Comparison of ENCODE assay signal across 9 mouse cellular contexts in genomic region chr3:87749036-87749435, GRCm38 (mm10). TPM values are rescaled to one million over a fixed set of nuclear protein-coding genes. Genes with fewer than 3 reads are reported as not detected.
DNase-seq lines count a peak whose midpoint lies in the region; ATAC-seq and TF ChIP-seq lines count a peak whose summit lies in the region.
"Had no signal": no experiment of that assay in that cellular context is flagged by ENCODE, and none has a peak within 500 bp of the region (broad histone marks: within the 10 kb centered on the region; RNA-seq: fewer than 3 reads in every experiment).

No protein-coding gene starts in this region.

- no peak overlapping the region for H3K9ac ChIP-seq in kidney, embryonic 16.5 days (replicated peaks; ENCODE audit: low read length)
- H3K9ac ChIP-seq in ES-Bruce4 (ENCODE audit: low read depth, poor library complexity, severe bottlenecking) = no peak overlapping the region
- H3K9ac ChIP-seq: midbrain, embryonic 12.5 days had no signal

- no peak for TF ChIP-seq POLR2A in ES-Bruce4 (IDR thresholded peaks at IDR 0.05; ENCODE audit: insufficient read depth, low read length)

- H3K4me3 ChIP-seq in kidney, embryonic 16.5 days (ENCODE audit: low read length) = no peak overlapping the region
- no peak overlapping the region for H3K4me3 ChIP-seq in ES-Bruce4 (ENCODE audit: low read depth, low read length)
- H3K4me3 ChIP-seq: midbrain, embryonic 12.5 days had no signal

- H3K4me2 ChIP-seq in kidney, embryonic 16.5 days (replicated peaks; ENCODE audit: low read depth, low read length) = no peak overlapping the region
- H3K4me2 ChIP-seq: midbrain, embryonic 12.5 days had no signal

- H3K4me1 ChIP-seq in kidney, embryonic 16.5 days (ENCODE audit: insufficient read depth, low read length) = peaks cover 25% of the 10 kb centered on the region
- H3K4me1 ChIP-seq in ES-Bruce4 (ENCODE audit: control insufficient read depth, insufficient read depth, low read length) = no peaks in the 10 kb centered on the region

- no peaks in the 10 kb centered on the region for H3K9me3 ChIP-seq in kidney, embryonic 16.5 days (ENCODE audit: low read length)
- H3K9me3 ChIP-seq in ES-Bruce4 (replicated peaks; ENCODE audit: control insufficient read depth, insufficient read depth, low read length, poor library complexity, severe bottlenecking) = no peaks in the 10 kb centered on the region
- H3K9me3 ChIP-seq: midbrain, embryonic 12.5 days had no signal

- no peaks in the 10 kb centered on the region for H3K27me3 ChIP-seq in kidney, embryonic 16.5 days (ENCODE audit: insufficient read depth, low read length)
- no peaks in the 10 kb centered on the region for H3K27me3 ChIP-seq in ES-Bruce4 (ENCODE audit: control insufficient read depth, insufficient read depth, low read length, poor library complexity, severe bottlenecking)

- no peak for TF ChIP-seq EP300 in ES-Bruce4 (IDR thresholded peaks at IDR 0.05; ENCODE audit: insufficient read depth, low read depth, low read length)

- H3K36me3 ChIP-seq in kidney, embryonic 16.5 days (ENCODE audit: insufficient read depth, low read length) = peaks cover 42% of the 10 kb centered on the region
- H3K36me3 ChIP-seq in ES-Bruce4 (ENCODE audit: control insufficient read depth, insufficient read depth, low read length, poor library complexity, severe bottlenecking) = no peaks in the 10 kb centered on the region
- H3K36me3 ChIP-seq: midbrain, embryonic 12.5 days had no signal

- H3K27ac ChIP-seq in kidney, embryonic 16.5 days (ENCODE audit: low read length) = no peak overlapping the region
- no peak overlapping the region for H3K27ac ChIP-seq in ES-Bruce4 (ENCODE audit: insufficient read depth, low read length)
- H3K27ac ChIP-seq: midbrain, embryonic 12.5 days had no signal

- DNase-seq in kidney, adult 18-20 months = peak; percentile 73
- peak; percentile 52 for DNase-seq in adrenal gland, adult 8-10 months
- DNase-seq in gastrocnemius, postnatal 25 days = peak; percentile 55
- DNase-seq in layer of hippocampus, adult 9-11 months = peak; percentile 63
- DNase-seq in neural tube, embryonic 10.5 days (ENCODE audit: extremely low spot score, low spot score) = no peak

- no peak; the same call in 1 of the 2 replicates for ATAC-seq in kidney, embryonic 16.5 days (ENCODE audit: low FRiP score, low TSS enrichment)
- ATAC-seq in neutrophil, adult 5-6 weeks (ENCODE audit: extremely low read depth, insufficient number of reproducible peaks, low FRiP score, poor library complexity, severe bottlenecking) = peak; percentile 24; the same call in 1 of the 2 replicates

- WGBS in kidney, embryonic 16.5 days = 25% methylated on average over 5 of the region's 5 CpGs

- peak; percentile 85 for TF ChIP-seq CTCF in ES-Bruce4 (IDR thresholded peaks at IDR 0.05; ENCODE audit: low read depth, low read length)

RNA-seq across cellular contexts. Expression of gene Lrrc71, which starts 0.6 kb away (rescaled TPM):
- polyA plus RNA-seq in kidney, embryonic 16.5 days (2015; fragmentation: Nextera tagmentation; extraction: Ambion mirVana) = 0.87 and 0.89 TPM in 2 replicates
- not detected in 2 replicates for polyA plus RNA-seq in ES-Bruce4 (2011; ENCODE audit: insufficient read depth, insufficient read length, low read depth, missing spikeins)
- 1 to 10 TPM in 1 of 4 experiments, under 1 TPM in 3; 0.32 to 1.6 (median 0.82) TPM for total RNA-seq in adrenal gland, adult 8-10 months (2022)
- under 1 TPM in 1 of 2 experiments, not detected in 1; 0.35 TPM for total RNA-seq in gastrocnemius, postnatal 25 days (2021)
- 0.12 and 1.7 TPM in 2 replicates for total RNA-seq in neutrophil, adult 5-6 weeks (2017)

RNA-seq across cellular contexts. Expression of gene Ntrk1, which starts 45.9 kb away (rescaled TPM):
- 6.1 and 6.4 TPM in 2 replicates for polyA plus RNA-seq in kidney, embryonic 16.5 days (2015; fragmentation: Nextera tagmentation; extraction: Ambion mirVana)
- 0.26 and 0.46 TPM in 2 replicates for polyA plus RNA-seq in ES-Bruce4 (2011; ENCODE audit: insufficient read depth, insufficient read length, low read depth, missing spikeins)
- total RNA-seq in adrenal gland, adult 8-10 months (2022) = 10 to 100 TPM in 2 of 4 experiments, 1 to 10 TPM in 2; 6.3 to 30.5 (median 13.1) TPM
- total RNA-seq in gastrocnemius, postnatal 25 days (2021) = under 1 TPM in 1 of 2 experiments, not detected in 1; 0.11 TPM
- total RNA-seq in neutrophil, adult 5-6 weeks (2017) = not detected in 2 replicates

RNA-seq across cellular contexts. Expression of gene Insrr, which starts 47.7 kb away (rescaled TPM):
- polyA plus RNA-seq in kidney, embryonic 16.5 days (2015; fragmentation: Nextera tagmentation; extraction: Ambion mirVana) = 2.7 and 2.8 TPM in 2 replicates
- polyA plus RNA-seq in ES-Bruce4 (2011; ENCODE audit: insufficient read depth, insufficient read length, low read depth, missing spikeins) = 0.35 TPM in 1 of 2 replicates, not detected in the other
- 1 to 10 TPM in 2 of 4 experiments, under 1 TPM in 2; 0.32 to 3.7 (median 1.9) TPM for total RNA-seq in adrenal gland, adult 8-10 months (2022)
- total RNA-seq in gastrocnemius, postnatal 25 days (2021) = under 1 TPM; 0.29 to 0.31 TPM
- total RNA-seq in neutrophil, adult 5-6 weeks (2017) = not detected in 2 replicates
